Mouse (Mus musculus) liver, embryonic 11.5 days (tissue): Measurements from ENCODE around the gene Ebf1. TPM values are rescaled to one million over a fixed set of nuclear protein-coding genes. Genes with fewer than 3 reads are reported as not detected.

Experiments
- ATAC-seq: fragments of 200-750 bp; cut with Nextera tagmentation; replicated peaks from 2 replicates; pipeline ENCODE4 v1.8.0; 2017; ENCODE audit warnings: moderate number of reproducible peaks, mild to moderate bottlenecking, moderate TSS enrichment, moderate library complexity; ENCODE audit not compliant: low FRiP score
- DNase-seq: peaks from one replicate; pipeline ENCODE4 v3.0.0-alpha.2; 2017; ENCODE audit warnings: low spot score
- H3K27ac ChIP-seq: fragments of 300-500 bp; sonication (generic); 2 replicates; pipeline ENCODE4 v1.5.1; 2014; ENCODE audit warnings: mild to moderate bottlenecking, low read depth, low read length, control low read depth
- H3K27me3 ChIP-seq: fragments of 300-500 bp; sonication (generic); replicated peaks from 2 replicates; pipeline ENCODE4 v1.6.1; 2014; ENCODE audit warnings: low read length, mixed read lengths; ENCODE audit not compliant: control insufficient read depth, insufficient read depth
- H3K36me3 ChIP-seq: fragments of 300-500 bp; sonication (generic); 2 replicates; pipeline ENCODE4 v1.6.1; 2014; ENCODE audit warnings: mild to moderate bottlenecking, low read length, moderate library complexity, mixed read lengths; ENCODE audit not compliant: control insufficient read depth, insufficient read depth
- H3K4me1 ChIP-seq: fragments of 300-500 bp; sonication (generic); replicated peaks from 2 replicates; pipeline ENCODE4 v1.6.1; 2014; ENCODE audit warnings: low read length, mixed read lengths; ENCODE audit not compliant: control insufficient read depth, insufficient read depth
- H3K4me2 ChIP-seq: fragments of 300-500 bp; sonication (generic); 2 replicates; pipeline ENCODE4 v1.6.1; 2014; ENCODE audit warnings: mild to moderate bottlenecking, control low read depth, moderate library complexity
- H3K4me3 ChIP-seq: fragments of 300-500 bp; sonication (generic); 2 replicates; pipeline ENCODE4 v1.5.1; 2014; ENCODE audit warnings: low read depth, low read length, control low read depth
- H3K9ac ChIP-seq: fragments of 300-500 bp; sonication (generic); 2 replicates; pipeline ENCODE4 v1.6.1; 2014; ENCODE audit warnings: low read depth, low read length, control low read depth
- H3K9me3 ChIP-seq: fragments of 300-500 bp; sonication (generic); 2 replicates; pipeline ENCODE4 v1.6.1; 2016; ENCODE audit warnings: low read length, inconsistent platforms, mixed read lengths; ENCODE audit not compliant: control insufficient read depth
- WGBS: fragments of 180-500 bp; shearing (Covaris S2); extraction: QIAGEN DNeasy Blood & Tissue Kit; methylation state at CpG from one replicate; pipeline ENCODE4 v1.1.7; 2014; 5-methylcytosine and 5-hydroxymethylcytosine counted together
- polyA plus RNA-seq: library from polyadenylated mRNA; unstranded; fragments of >200 nt; fragmentation: Nextera tagmentation; extraction: Ambion mirVana; gene quantifications from 2 replicates; pipeline ENCODE4 v1.2.1, GENCODE M21; 2014

Gene Ebf1
- polyA plus RNA-seq, 1 experiment from 2014 or later, result 0.99 TPM

GRCm38 (mm10) chr11:44983961-44984360 is 366.8 kb downstream of the Ebf1 start:
- ATAC-seq, result no peak

GRCm38 (mm10) chr11:44984381-44984780 is 367.3 kb downstream of the Ebf1 start:
- Histone ChIP-seq H3K36me3 (no peaks in the 10 kb centered on the region), H3K27ac (no peak overlapping the region), H3K9me3 (no peaks in the 10 kb centered on the region), H3K4me3 (no peak overlapping the region), H3K4me2 (no peak overlapping the region), H3K4me1 (no peaks in the 10 kb centered on the region), H3K27me3 (no peaks in the 10 kb centered on the region), H3K9ac (no peak overlapping the region)
- 72% methylated on average over 7 of the region's 7 CpGs for WGBS
- ATAC-seq (no peak), DNase-seq (no peak)

More at GRCm38 (mm10) chr11:44983961-44984360, 366.8 kb downstream of the Ebf1 start:
- Histone ChIP-seq H3K4me1 (no peaks in the 10 kb centered on the region), H3K27ac (no peak overlapping the region), H3K27me3 (no peaks in the 10 kb centered on the region), H3K9me3 (no peaks in the 10 kb centered on the region), H3K9ac (no peak overlapping the region), H3K36me3 (no peaks in the 10 kb centered on the region), H3K4me2 (no peak overlapping the region), H3K4me3 (no peak overlapping the region)
- 80% methylated on average over 6 of the region's 6 CpGs for WGBS
- DNase-seq, result no peak

- 58% methylated on average over 4 of the region's 4 CpGs for WGBS
- H3K9me3 ChIP-seq, result no peaks in the 10 kb centered on the region
- H3K27me3 ChIP-seq, result no peaks in the 10 kb centered on the region
- no peak overlapping the region for H3K4me3 ChIP-seq
- no peaks in the 10 kb centered on the region for H3K36me3 ChIP-seq
- no peak overlapping the region for H3K27ac ChIP-seq
- H3K4me2 ChIP-seq, result no peak overlapping the region
- DNase-seq, result no peak
- ATAC-seq, result no peak
- no peak overlapping the region for H3K9ac ChIP-seq
- no peaks in the 10 kb centered on the region for H3K4me1 ChIP-seq
Observed at GRCm38 (mm10) chr11:44987796-44988195, 370.7 kb downstream of the Ebf1 start.

GRCm38 (mm10) chr11:45002681-45003286 is 385.7 kb downstream of the Ebf1 start:
- Histone ChIP-seq H3K36me3 (no peaks in the 10 kb centered on the region), H3K4me3 (no peak overlapping the region), H3K9ac (no peak overlapping the region), H3K9me3 (no peaks in the 10 kb centered on the region), H3K27me3 (no peaks in the 10 kb centered on the region; the same call in 1 of the 2 replicates), H3K4me2 (no peak overlapping the region), H3K27ac (no peak overlapping the region), H3K4me1 (no peaks in the 10 kb centered on the region)
- DNase-seq (no peak), ATAC-seq (no peak)
- WGBS, result 73% methylated on average over 5 of the region's 5 CpGs

GRCm38 (mm10) chr11:45003716-45004437 is 386.8 kb downstream of the Ebf1 start:
- Histone ChIP-seq H3K4me1 (no peaks in the 10 kb centered on the region), H3K9me3 (no peaks in the 10 kb centered on the region), H3K4me3 (no peak overlapping the region), H3K27ac (no peak overlapping the region), H3K4me2 (no peak overlapping the region), H3K27me3 (no peaks in the 10 kb centered on the region; the same call in 1 of the 2 replicates), H3K36me3 (no peaks in the 10 kb centered on the region), H3K9ac (no peak overlapping the region)
- WGBS, result 69% methylated on average over 9 of the region's 9 CpGs
- ATAC-seq (no peak), DNase-seq (no peak)

- DNase-seq (no peak), ATAC-seq (no peak)
- no peaks in the 10 kb centered on the region; the same call in 1 of the 2 replicates for H3K27me3 ChIP-seq
- no peaks in the 10 kb centered on the region for H3K4me1 ChIP-seq
- H3K4me3 ChIP-seq, result no peak overlapping the region
- no peak overlapping the region for H3K27ac ChIP-seq
- WGBS, result 82% methylated on average over 11 of the region's 11 CpGs
- no peaks in the 10 kb centered on the region for H3K36me3 ChIP-seq
- no peak overlapping the region for H3K4me2 ChIP-seq
- H3K9me3 ChIP-seq, result no peaks in the 10 kb centered on the region
- no peak overlapping the region for H3K9ac ChIP-seq
Observed at GRCm38 (mm10) chr11:45007311-45007710, 390.2 kb downstream of the Ebf1 start.

- DNase-seq, result peak; percentile 74
- Histone ChIP-seq H3K4me2 (peak overlapping the region; percentile 49), H3K9ac (no peak overlapping the region), H3K36me3 (no peaks in the 10 kb centered on the region), H3K9me3 (no peaks in the 10 kb centered on the region), H3K27ac (no peak overlapping the region), H3K27me3 (no peaks in the 10 kb centered on the region; the same call in 1 of the 2 replicates), H3K4me1 (no peaks in the 10 kb centered on the region), H3K4me3 (no peak overlapping the region)
- ATAC-seq, result no peak
- 6% methylated on average over 7 of the region's 7 CpGs for WGBS
Observed at GRCm38 (mm10) chr11:45008078-45008477, 391.0 kb downstream of the Ebf1 start.

- Histone ChIP-seq H3K27ac (no peak overlapping the region), H3K4me2 (no peak overlapping the region), H3K36me3 (no peaks in the 10 kb centered on the region), H3K27me3 (no peaks in the 10 kb centered on the region; the same call in 1 of the 2 replicates), H3K9ac (no peak overlapping the region), H3K4me1 (no peaks in the 10 kb centered on the region), H3K4me3 (no peak overlapping the region), H3K9me3 (no peaks in the 10 kb centered on the region)
- no peak for ATAC-seq
- WGBS, result 79% methylated on average over 5 of the region's 5 CpGs
- DNase-seq, result no peak
Observed at GRCm38 (mm10) chr11:45008760-45009159, 391.6 kb downstream of the Ebf1 start.

GRCm38 (mm10) chr11:45012081-45012480 is 395.0 kb downstream of the Ebf1 start:
- H3K27ac ChIP-seq, result no peak overlapping the region
- DNase-seq (no peak), ATAC-seq (no peak)
- no peaks in the 10 kb centered on the region; the same call in 1 of the 2 replicates for H3K27me3 ChIP-seq
- H3K4me2 ChIP-seq, result no peak overlapping the region
- H3K36me3 ChIP-seq, result no peaks in the 10 kb centered on the region
- H3K9ac ChIP-seq, result no peak overlapping the region
- 82% methylated on average over 1 of the region's 1 CpGs for WGBS
- H3K4me1 ChIP-seq, result no peaks in the 10 kb centered on the region
- H3K9me3 ChIP-seq, result no peaks in the 10 kb centered on the region
- H3K4me3 ChIP-seq, result no peak overlapping the region
